Mouse (Mus musculus) spleen, postnatal 36 days (tissue): ENCODE data around the gene Lmo7.

Experiments
- DNase-seq, 2 experiments: peaks; one replicate each; pipeline ENCODE4 v3.0.0; 2022; ENCODE audit warnings: low spot score in 2 of 2, mixed read lengths in 1 of 2

Gene Lmo7

GRCm38 (mm10) chr14:101778426-101778825, 48.7 kb downstream of the Lmo7 start:
- DNase-seq: no peak

- DNase-seq: no peak
Observed at GRCm38 (mm10) chr14:101780016-101780415, 50.3 kb downstream of the Lmo7 start.

- DNase-seq: no peak
Observed at GRCm38 (mm10) chr14:101781219-101781618, 51.5 kb downstream of the Lmo7 start.

GRCm38 (mm10) chr14:101781943-101782510, 52.3 kb downstream of the Lmo7 start:
- DNase-seq: no peak

- DNase-seq: no peak
Observed at GRCm38 (mm10) chr14:101784315-101784945, 54.7 kb downstream of the Lmo7 start.

- DNase-seq: no peak
Observed at GRCm38 (mm10) chr14:101787903-101788302, 58.1 kb downstream of the Lmo7 start.

- no peak for DNase-seq
Observed at GRCm38 (mm10) chr14:101788475-101788874, 58.7 kb downstream of the Lmo7 start.

GRCm38 (mm10) chr14:101794553-101795177, 64.9 kb downstream of the Lmo7 start:
- DNase-seq: no peak

- no peak for DNase-seq
Observed at GRCm38 (mm10) chr14:101797930-101798500, 68.3 kb downstream of the Lmo7 start.

GRCm38 (mm10) chr14:101798766-101799165, 69.0 kb downstream of the Lmo7 start:
- DNase-seq: no peak

GRCm38 (mm10) chr14:101801674-101802073, 71.9 kb downstream of the Lmo7 start:
- DNase-seq: no peak

- no peak for DNase-seq
Observed at GRCm38 (mm10) chr14:101804119-101804518, 74.4 kb downstream of the Lmo7 start.

- DNase-seq: no peak
Observed at GRCm38 (mm10) chr14:101804562-101805327, 75.0 kb downstream of the Lmo7 start.

GRCm38 (mm10) chr14:101805328-101805697, 75.6 kb downstream of the Lmo7 start:
- DNase-seq: no peak

GRCm38 (mm10) chr14:101806058-101806457, 76.3 kb downstream of the Lmo7 start:
- DNase-seq: no peak

- DNase-seq: no peak
Observed at GRCm38 (mm10) chr14:101806607-101807006, 76.8 kb downstream of the Lmo7 start.

- DNase-seq: no peak
Observed at GRCm38 (mm10) chr14:101816450-101816849, 86.7 kb downstream of the Lmo7 start.

GRCm38 (mm10) chr14:101822390-101822789, 92.6 kb downstream of the Lmo7 start:
- no peak for DNase-seq

GRCm38 (mm10) chr14:101822871-101823270, 93.1 kb downstream of the Lmo7 start:
- DNase-seq: no peak

GRCm38 (mm10) chr14:101829676-101830075, 99.9 kb downstream of the Lmo7 start:
- no peak for DNase-seq

GRCm38 (mm10) chr14:101830116-101830515, 100.4 kb downstream of the Lmo7 start:
- DNase-seq: no peak

GRCm38 (mm10) chr14:101834109-101834508, 104.4 kb downstream of the Lmo7 start:
- no peak for DNase-seq
